Mouse (Mus musculus) T-helper 17 cell (primary cell): ENCODE measurements at regions not wholly inside any gene's neighbourhood (a gene's known extent, or its start where the extent isn't known, plus 50 kb on each side); places are given as distances from the start of the nearest gene placed in this dataset.

Source experiments
- in situ Hi-C, 2 experiments: fragments of 300-600 bp; cut with MboI, MseI; formaldehyde crosslinking; loops; 1 replicate in 1 of 2; 2 replicates in 1 of 2; pipeline ENCODE4 v1.15.1; 2025; ENCODE audit warnings: high pct_unique_total_duplicates in 2 of 2

GRCm38 (mm10) chr8:128035672-128036071 is 322.7 kb upstream of the Nrp1 start:
- in situ Hi-C loops: no loop called here

- in situ Hi-C loops: no loop called here
These were observed 318.9 kb upstream of the Nrp1 start for GRCm38 (mm10) chr8:128039341-128040064.

- in situ Hi-C loops: no loop called here
These were observed 315.5 kb upstream of the Nrp1 start for GRCm38 (mm10) chr8:128042877-128043276.

- in situ Hi-C loops: no loop called here
These were observed 315.0 kb upstream of the Nrp1 start for GRCm38 (mm10) chr8:128043392-128043791.

- in situ Hi-C loops: no loop called here
These were observed 302.2 kb upstream of the Nrp1 start for GRCm38 (mm10) chr8:128056251-128056650.

- in situ Hi-C loops: no loop called here
These were observed 300.6 kb upstream of the Nrp1 start for GRCm38 (mm10) chr8:128057845-128058244.

DNA sequence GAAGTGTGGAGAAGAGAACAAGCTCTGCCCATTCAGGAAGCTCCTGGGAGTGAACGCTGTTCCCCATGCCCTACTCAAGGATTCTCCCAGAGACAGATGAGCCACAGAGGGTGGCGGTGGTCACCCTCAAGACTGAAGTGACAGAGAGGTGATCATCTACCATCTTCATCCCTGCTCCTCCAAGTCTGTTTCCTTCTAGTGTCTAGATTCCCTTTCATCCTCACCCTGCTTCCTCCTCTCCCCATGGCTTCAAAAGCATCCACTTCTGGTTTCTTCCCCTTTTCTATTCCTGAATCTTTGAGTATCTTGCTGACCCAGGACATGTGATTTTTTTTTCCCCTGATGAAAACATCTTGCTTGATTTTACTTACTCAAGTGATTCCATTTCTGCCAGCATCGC is 298.6 kb upstream of the Nrp1 start:
- in situ Hi-C loops: no loop called here

- in situ Hi-C loops: no loop called here
These were observed 294.2 kb upstream of the Nrp1 start for GRCm38 (mm10) chr8:128064211-128064610.

DNA sequence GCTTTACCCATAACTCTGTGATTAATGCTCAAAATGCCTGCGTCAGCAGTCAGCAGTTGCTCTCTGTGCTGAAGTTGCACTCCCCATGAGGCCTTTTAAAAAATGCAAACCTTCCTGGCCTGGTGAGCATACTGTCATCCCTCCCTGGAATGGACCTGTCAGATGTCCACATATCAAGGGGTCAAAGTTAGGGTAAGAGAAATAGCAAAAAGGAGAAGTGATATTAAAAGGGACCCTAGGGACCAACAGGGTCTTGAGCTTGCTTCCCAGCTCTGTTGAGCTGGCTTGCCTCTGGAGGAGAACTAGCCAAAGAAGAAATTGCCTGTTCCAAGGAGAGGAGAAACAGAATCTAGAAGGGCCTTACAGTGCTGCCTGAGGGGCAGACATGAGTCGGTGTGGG is 293.3 kb upstream of the Nrp1 start:
- in situ Hi-C loops: no loop called here

- in situ Hi-C loops: no loop called here
These were observed 292.3 kb upstream of the Nrp1 start for GRCm38 (mm10) chr8:128065964-128066680.

DNA sequence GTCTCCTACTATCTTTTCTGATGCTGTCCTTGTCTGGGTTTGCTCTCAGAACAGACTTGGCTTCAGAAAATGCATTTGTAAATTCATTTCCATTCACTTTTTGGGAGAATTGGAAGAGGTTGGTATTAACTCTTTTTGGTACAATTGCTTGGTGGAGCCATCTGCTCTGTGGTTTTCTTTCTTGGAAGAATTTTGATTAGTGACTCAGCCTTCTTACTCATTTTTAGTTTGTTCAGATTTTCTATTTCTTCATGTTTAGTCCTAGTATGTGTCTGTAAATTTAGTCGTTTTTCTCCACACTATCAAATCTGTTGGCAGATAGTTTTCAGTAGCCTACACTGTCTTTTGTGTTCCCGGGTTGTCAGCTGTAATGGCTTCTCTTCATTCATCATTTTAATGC is 288.7 kb upstream of the Nrp1 start:
- in situ Hi-C loops: no loop called here

- in situ Hi-C loops: no loop called here
These were observed 282.8 kb upstream of the Nrp1 start for GRCm38 (mm10) chr8:128075566-128075965.

DNA sequence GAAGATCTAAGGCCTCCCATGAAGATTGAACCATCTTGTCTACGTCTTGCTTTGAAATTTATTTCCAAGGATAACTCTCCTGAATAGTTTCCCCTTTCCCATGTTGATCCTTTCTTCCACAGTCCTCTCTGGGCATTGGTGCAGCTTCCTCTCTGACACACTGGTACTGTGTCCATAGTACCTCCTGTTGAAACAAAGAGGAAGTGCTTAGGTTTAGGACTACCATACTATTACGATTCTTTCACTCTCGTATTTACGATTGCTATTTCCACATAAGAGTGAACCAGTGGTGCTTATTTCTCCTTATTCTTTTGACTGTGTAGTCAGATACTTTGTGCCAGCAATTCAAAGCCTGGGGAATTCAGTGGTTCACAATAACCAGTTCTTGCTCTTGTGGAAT is 282.2 kb upstream of the Nrp1 start:
- in situ Hi-C loops: no loop called here

- in situ Hi-C loops: no loop called here
These were observed 279.7 kb upstream of the Nrp1 start for GRCm38 (mm10) chr8:128078740-128079139.

DNA sequence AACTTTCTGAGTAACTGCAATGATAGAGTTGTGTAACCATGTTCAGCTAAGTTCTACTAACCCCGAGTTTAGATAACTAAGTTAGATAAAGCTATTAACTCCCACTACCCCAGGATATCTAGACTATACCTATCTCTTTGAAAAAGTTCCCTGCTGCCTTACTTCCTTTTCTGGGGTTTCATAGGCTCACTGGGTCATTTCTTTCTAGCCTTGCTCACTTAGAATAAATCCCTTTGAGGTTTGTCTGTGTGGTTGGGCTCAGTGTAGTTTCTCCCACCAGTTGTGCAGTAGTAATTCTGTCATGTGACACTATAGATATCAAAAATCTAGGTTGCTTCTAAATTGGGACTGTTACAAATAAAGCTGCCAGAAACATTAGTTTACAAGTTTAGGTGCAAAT is 272.6 kb upstream of the Nrp1 start:
- in situ Hi-C loops: no loop called here

DNA sequence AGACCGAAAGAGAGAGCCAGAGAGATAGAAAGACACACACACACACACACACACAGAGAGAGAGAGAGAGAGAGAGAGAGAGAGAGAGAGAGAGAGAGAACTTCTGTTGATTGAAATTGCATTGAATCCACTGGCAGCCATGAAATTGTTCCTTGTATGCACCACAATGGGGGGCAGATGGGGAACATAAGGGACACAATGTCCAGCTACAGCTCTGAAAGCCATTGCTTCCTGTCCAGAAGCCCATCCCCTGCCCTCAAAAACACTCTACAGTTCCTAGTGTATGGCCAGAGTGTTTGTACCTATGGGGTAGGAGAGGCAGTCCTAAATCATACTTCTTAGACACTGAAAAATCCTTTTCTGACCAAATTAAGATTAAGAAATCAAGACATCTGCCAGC is 270.9 kb upstream of the Nrp1 start:
- in situ Hi-C loops: no loop called here

- in situ Hi-C loops: loop anchor here in 1 of 2 experiments (10.0 kb wide), 1 partner anchor 262 kb away; the partner anchor contains the start of gene Nrp1
These were observed 265.6 kb upstream of the Nrp1 start for GRCm38 (mm10) chr8:128092826-128093225.

GRCm38 (mm10) chr8:128095451-128095850 is 263.0 kb upstream of the Nrp1 start:
- in situ Hi-C loops: loop anchor here (5.0 to 10.0 kb wide), 2 partner anchors 72 to 259 kb away; partner anchors contain the start of gene Nrp1 (in 1 of the 2)

- in situ Hi-C loops: loop anchor here (5.0 to 10.0 kb wide), 2 partner anchors 70 to 257 kb away; partner anchors contain the start of gene Nrp1 (in 1 of the 2)
These were observed 260.8 kb upstream of the Nrp1 start for GRCm38 (mm10) chr8:128097601-128098000.

DNA sequence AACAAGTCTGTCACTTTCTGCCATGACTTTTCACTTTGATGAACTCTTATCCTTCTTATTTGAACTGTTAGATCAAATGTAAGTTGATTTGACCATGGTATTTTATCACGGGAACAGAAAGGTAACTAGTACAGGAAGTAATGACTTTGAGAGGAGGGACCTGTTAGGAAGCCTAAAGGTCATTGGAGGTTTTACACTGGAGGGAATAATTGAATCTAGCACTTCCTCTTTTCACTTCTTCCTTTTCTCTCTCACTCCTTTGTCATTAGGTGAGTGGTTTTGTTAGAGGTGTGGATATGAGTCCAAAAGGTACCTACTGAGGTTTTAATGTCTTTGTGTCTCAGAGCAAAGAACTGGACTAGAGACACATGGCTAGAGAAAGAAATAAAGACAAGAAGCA is 255.0 kb upstream of the Nrp1 start:
- in situ Hi-C loops: no loop called here

GRCm38 (mm10) chr8:128106569-128106968 is 251.8 kb upstream of the Nrp1 start:
- in situ Hi-C loops: no loop called here

GRCm38 (mm10) chr8:128107041-128107440 is 251.4 kb upstream of the Nrp1 start:
- in situ Hi-C loops: no loop called here

DNA sequence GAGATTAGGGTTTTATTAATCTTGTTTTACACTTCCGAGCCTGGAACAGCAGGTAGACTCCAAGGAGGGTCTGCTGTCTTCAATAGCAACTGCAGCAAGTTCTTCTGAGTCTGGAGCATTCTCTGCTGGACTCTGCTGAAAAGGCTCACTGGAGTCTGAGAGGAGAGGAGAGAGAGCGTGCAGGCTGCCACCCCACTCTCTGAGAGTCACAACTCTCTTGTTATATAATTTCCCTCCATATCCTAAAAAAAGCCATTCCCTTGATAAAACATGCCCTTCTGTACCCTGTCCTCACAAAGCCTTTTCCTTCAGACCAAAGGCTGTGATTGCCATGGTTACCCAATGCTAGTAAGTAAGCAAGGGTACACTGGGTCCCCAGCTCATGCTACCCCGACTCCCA is 249.4 kb upstream of the Nrp1 start:
- in situ Hi-C loops: no loop called here
